Mouse (Mus musculus): ENCODE results near the gene Nlrp4f. TPM values are rescaled to one million over a fixed set of nuclear protein-coding genes. Genes with fewer than 3 reads are reported as not detected.

Gene Nlrp4f
- polyA plus RNA-seq, 1 experiment from 2014 or later: 0.40 TPM

GRCm38 (mm10) chr13:65225945-65226344, 20.2 kb upstream of the Nlrp4f start:
- Histone ChIP-seq H3K4me2 (ENCODE audit: low read depth, severe bottlenecking) (no peak overlapping the region), H3K9ac (ENCODE audit: low read length) (no peak overlapping the region), H3K4me1 (ENCODE audit: control insufficient read depth, insufficient read depth, low read length) (no peaks in the 10 kb centered on the region), H3K27me3 (ENCODE audit: control insufficient read depth, insufficient read depth, low read length) (no peaks in the 10 kb centered on the region), H3K9me3 (ENCODE audit: control insufficient read depth, low read length) (no peaks in the 10 kb centered on the region; the same call in 1 of the 2 replicates), H3K4me3 (ENCODE audit: low read depth, low read length) (no peak overlapping the region), H3K36me3 (ENCODE audit: control insufficient read depth, insufficient read depth, low read length) (no peaks in the 10 kb centered on the region), H3K27ac (replicated peaks; ENCODE audit: low read depth, low read length) (no peak overlapping the region)
- DNase-seq (ENCODE audit: low spot score) (no peak), ATAC-seq (ENCODE audit: insufficient number of reproducible peaks, low FRiP score, low TSS enrichment, low read depth) (no peak)
- 68% methylated on average over 6 of the region's 6 CpGs for WGBS

- Histone ChIP-seq H3K27me3 (ENCODE audit: control insufficient read depth, insufficient read depth, low read length) (no peaks in the 10 kb centered on the region), H3K9me3 (ENCODE audit: control insufficient read depth, low read length) (peaks cover 3% of the 10 kb centered on the region; the same call in 1 of the 2 replicates), H3K9ac (ENCODE audit: low read length) (no peak overlapping the region), H3K4me2 (ENCODE audit: low read depth, severe bottlenecking) (no peak overlapping the region), H3K4me3 (ENCODE audit: low read depth, low read length) (no peak overlapping the region), H3K27ac (replicated peaks; ENCODE audit: low read depth, low read length) (no peak overlapping the region), H3K36me3 (ENCODE audit: control insufficient read depth, insufficient read depth, low read length) (no peaks in the 10 kb centered on the region), H3K4me1 (ENCODE audit: control insufficient read depth, insufficient read depth, low read length) (no peaks in the 10 kb centered on the region)
- ATAC-seq (ENCODE audit: insufficient number of reproducible peaks, low FRiP score, low TSS enrichment, low read depth) (no peak), DNase-seq (ENCODE audit: low spot score) (no peak)
- WGBS: 89% methylated on average over 1 of the region's 1 CpGs
Measured at GRCm38 (mm10) chr13:65200667-65201066, 5.1 kb downstream of the Nlrp4f start.

GRCm38 (mm10) chr13:65176472-65177091, 29.2 kb downstream of the Nlrp4f start:
- Histone ChIP-seq H3K36me3 (ENCODE audit: control insufficient read depth, insufficient read depth, low read length) (no peaks in the 10 kb centered on the region), H3K27me3 (ENCODE audit: control insufficient read depth, insufficient read depth, low read length) (no peaks in the 10 kb centered on the region), H3K27ac (replicated peaks; ENCODE audit: low read depth, low read length) (no peak overlapping the region), H3K4me1 (ENCODE audit: control insufficient read depth, insufficient read depth, low read length) (no peaks in the 10 kb centered on the region), H3K4me3 (ENCODE audit: low read depth, low read length) (no peak overlapping the region), H3K4me2 (ENCODE audit: low read depth, severe bottlenecking) (no peak overlapping the region), H3K9me3 (ENCODE audit: control insufficient read depth, low read length) (no peaks in the 10 kb centered on the region), H3K9ac (ENCODE audit: low read length) (no peak overlapping the region)
- DNase-seq (ENCODE audit: low spot score): no peak
- WGBS: 54% methylated on average over 15 of the region's 15 CpGs
- no peak for ATAC-seq (ENCODE audit: insufficient number of reproducible peaks, low FRiP score, low TSS enrichment, low read depth)

- Histone ChIP-seq H3K36me3 (ENCODE audit: control insufficient read depth, insufficient read depth, low read length) (no peaks in the 10 kb centered on the region), H3K27me3 (ENCODE audit: control insufficient read depth, insufficient read depth, low read length) (no peaks in the 10 kb centered on the region), H3K27ac (replicated peaks; ENCODE audit: low read depth, low read length) (no peak overlapping the region), H3K4me2 (ENCODE audit: low read depth, severe bottlenecking) (peak overlapping the region; percentile 30; the same call in 1 of the 2 replicates), H3K4me3 (ENCODE audit: low read depth, low read length) (no peak overlapping the region), H3K9ac (ENCODE audit: low read length) (no peak overlapping the region), H3K9me3 (ENCODE audit: control insufficient read depth, low read length) (no peaks in the 10 kb centered on the region), H3K4me1 (ENCODE audit: control insufficient read depth, insufficient read depth, low read length) (no peaks in the 10 kb centered on the region)
- ATAC-seq (ENCODE audit: insufficient number of reproducible peaks, low FRiP score, low TSS enrichment, low read depth) (peak; percentile 39; the same call in 1 of the 2 replicates), DNase-seq (ENCODE audit: low spot score) (peak; percentile 56)
- WGBS: 24% methylated on average over 44 of the region's 46 CpGs
Measured at GRCm38 (mm10) chr13:65175734-65176471, 29.9 kb downstream of the Nlrp4f start.

GRCm38 (mm10) chr13:65174102-65174501, 31.7 kb downstream of the Nlrp4f start:
- DNase-seq (ENCODE audit: low spot score): no peak

GRCm38 (mm10) chr13:65149940-65150339, 55.8 kb downstream of the Nlrp4f start, which contains the start of gene Olfr466:
Gene Olfr466 (plus strand): TSS chr13:65150240.
- no peak within 1 kb of the TSS for H3K27ac ChIP-seq (replicated peaks; ENCODE audit: low read depth, low read length)
- WGBS: 56% methylated on average over 1 of the region's 1 CpGs

More at GRCm38 (mm10) chr13:65174102-65174501, 31.7 kb downstream of the Nlrp4f start:
- Histone ChIP-seq H3K4me2 (ENCODE audit: low read depth, severe bottlenecking) (no peak overlapping the region), H3K27ac (replicated peaks; ENCODE audit: low read depth, low read length) (no peak overlapping the region), H3K27me3 (ENCODE audit: control insufficient read depth, insufficient read depth, low read length) (no peaks in the 10 kb centered on the region), H3K36me3 (ENCODE audit: control insufficient read depth, insufficient read depth, low read length) (no peaks in the 10 kb centered on the region), H3K4me1 (ENCODE audit: control insufficient read depth, insufficient read depth, low read length) (no peaks in the 10 kb centered on the region), H3K9me3 (ENCODE audit: control insufficient read depth, low read length) (no peaks in the 10 kb centered on the region), H3K4me3 (ENCODE audit: low read depth, low read length) (no peak overlapping the region), H3K9ac (ENCODE audit: low read length) (no peak overlapping the region)
- 85% methylated on average over 3 of the region's 3 CpGs for WGBS
- ATAC-seq (ENCODE audit: insufficient number of reproducible peaks, low FRiP score, low TSS enrichment, low read depth): no peak

GRCm38 (mm10) chr13:65137789-65138188, 68.0 kb downstream of the Nlrp4f start, which contains the start of gene Olfr465-ps1:
Gene Olfr465-ps1 (plus strand): TSS chr13:65138089.
- Histone ChIP-seq H3K4me2 (ENCODE audit: low read depth, severe bottlenecking) (no peak within 1 kb of the TSS), H3K4me1 (ENCODE audit: control insufficient read depth, insufficient read depth, low read length) (no peaks in the 10 kb centered on the region), H3K27me3 (ENCODE audit: control insufficient read depth, insufficient read depth, low read length) (no peaks in the 10 kb centered on the region), H3K4me3 (ENCODE audit: low read depth, low read length) (no peak within 1 kb of the TSS), H3K9me3 (ENCODE audit: control insufficient read depth, low read length) (no peaks in the 10 kb centered on the region), H3K27ac (replicated peaks; ENCODE audit: low read depth, low read length) (no peak within 1 kb of the TSS), H3K36me3 (ENCODE audit: control insufficient read depth, insufficient read depth, low read length) (no peaks in the 10 kb centered on the region), H3K9ac (ENCODE audit: low read length) (no peak within 1 kb of the TSS)
- WGBS: 83% methylated on average over 4 of the region's 4 CpGs
- no peak for DNase-seq (ENCODE audit: low spot score)
- no peak for ATAC-seq (ENCODE audit: insufficient number of reproducible peaks, low FRiP score, low TSS enrichment, low read depth)

More at GRCm38 (mm10) chr13:65149940-65150339, 55.8 kb downstream of the Nlrp4f start, which contains the start of gene Olfr466:
- H3K9ac ChIP-seq (ENCODE audit: low read length): no peak within 1 kb of the TSS
- no peak for DNase-seq (ENCODE audit: low spot score)
- no peak for ATAC-seq (ENCODE audit: insufficient number of reproducible peaks, low FRiP score, low TSS enrichment, low read depth)
- H3K9me3 ChIP-seq (ENCODE audit: control insufficient read depth, low read length): no peaks in the 10 kb centered on the region
- no peaks in the 10 kb centered on the region for H3K36me3 ChIP-seq (ENCODE audit: control insufficient read depth, insufficient read depth, low read length)
- no peak within 1 kb of the TSS for H3K4me2 ChIP-seq (ENCODE audit: low read depth, severe bottlenecking)
- H3K27me3 ChIP-seq (ENCODE audit: control insufficient read depth, insufficient read depth, low read length): no peaks in the 10 kb centered on the region
- H3K4me1 ChIP-seq (ENCODE audit: control insufficient read depth, insufficient read depth, low read length): no peaks in the 10 kb centered on the region
- H3K4me3 ChIP-seq (ENCODE audit: low read depth, low read length): no peak within 1 kb of the TSS

All from limb, embryonic 11.5 days (tissue).